20 mouse cellular contexts compared by ENCODE assay signal in genomic region chr5:33637606-33638350, GRCm38 (mm10).
"Had no signal": no experiment of that assay in that cellular context is flagged by ENCODE, and none has a peak within 500 bp of the region (broad histone marks: within the 10 kb centered on the region; RNA-seq: fewer than 3 reads in every experiment).

No protein-coding gene starts in this region.

- DNase-seq: kidney, adult 18-20 months; kidney, adult 9 months; kidney, postnatal 14 days; kidney, postnatal 4 days; left cerebral cortex, postnatal 4 days; liver; liver, embryonic 13.5 days; lung, embryonic 14.5 days; right cerebral cortex, adult 18-20 months; right cerebral cortex, postnatal 14 days; right cerebral cortex, postnatal 4 days; thymus, adult 2 months; thymus, postnatal 14 days had no signal

- H3K27me3 ChIP-seq: limb, embryonic 13.5 days; liver, embryonic 13.5 days; neural tube, embryonic 12.5 days; neural tube, embryonic 15.5 days had no signal

- H3K4me3 ChIP-seq: limb, embryonic 13.5 days; liver, embryonic 13.5 days; neural tube, embryonic 12.5 days; neural tube, embryonic 15.5 days had no signal

- H3K9ac ChIP-seq: limb, embryonic 13.5 days; liver, embryonic 13.5 days; lung, embryonic 14.5 days; neural tube, embryonic 12.5 days; neural tube, embryonic 15.5 days had no signal

- H3K4me2 ChIP-seq: limb, embryonic 13.5 days; liver, embryonic 13.5 days; lung, embryonic 14.5 days; neural tube, embryonic 12.5 days; neural tube, embryonic 15.5 days had no signal

- ATAC-seq: intestine, embryonic 16.5 days; lung, postnatal 0 days had no signal

- H3K9me3 ChIP-seq: limb, embryonic 13.5 days; liver, embryonic 13.5 days; neural tube, embryonic 12.5 days; neural tube, embryonic 15.5 days had no signal

- H3K4me1 ChIP-seq: limb, embryonic 13.5 days; neural tube, embryonic 12.5 days; neural tube, embryonic 15.5 days had no signal

- H3K27ac ChIP-seq: limb, embryonic 13.5 days; liver, embryonic 13.5 days; macrophage; neural tube, embryonic 12.5 days; neural tube, embryonic 15.5 days; stomach, postnatal 0 days had no signal
